ENCODE assay signal across 8 mouse cellular contexts in the genomic region with DNA sequence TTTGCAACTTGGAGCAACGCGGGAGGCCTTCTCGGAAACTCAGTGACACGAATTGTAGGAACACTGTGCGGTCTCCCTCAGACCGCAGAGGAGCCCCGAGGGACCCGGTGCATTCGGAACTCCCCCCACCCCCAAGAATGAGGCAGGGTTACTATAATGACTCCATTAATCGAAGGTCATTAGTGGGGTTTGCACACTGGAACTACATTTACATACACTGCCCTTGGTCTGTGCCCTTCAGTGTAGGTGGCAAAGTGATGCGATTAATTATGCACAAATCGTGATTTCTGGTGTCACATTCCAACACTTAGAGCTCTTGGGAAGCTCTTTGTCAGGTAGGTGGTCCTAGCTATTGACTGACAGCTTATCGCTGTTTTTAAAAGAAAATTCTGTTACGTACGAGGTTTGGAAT. TPM values are rescaled to one million over a fixed set of nuclear protein-coding genes. Genes with fewer than 3 reads are reported as not detected.
DNase-seq lines count a peak whose midpoint lies in the region; ATAC-seq and TF ChIP-seq lines count a peak whose summit lies in the region.

No protein-coding gene starts in this region.

- 5% methylated on average over 15 of the region's 15 CpGs for WGBS in thymus, adult 2 months
- WGBS in kidney, embryonic 15.5 days = 2% methylated on average over 15 of the region's 15 CpGs
- WGBS in midbrain, postnatal 0 days = 1% methylated on average over 15 of the region's 15 CpGs

- no peaks in the 10 kb centered on the region for H3K9me3 ChIP-seq in kidney, embryonic 15.5 days (replicated peaks)
- no peaks in the 10 kb centered on the region for H3K9me3 ChIP-seq in midbrain, postnatal 0 days (ENCODE audit: low read length)

- peaks cover 51% of the 10 kb centered on the region for H3K4me1 ChIP-seq in thymus, adult 2 months (replicated peaks; ENCODE audit: control insufficient read depth, insufficient read depth, low read length)
- peaks cover 63% of the 10 kb centered on the region for H3K4me1 ChIP-seq in kidney, embryonic 15.5 days
- peaks cover 8% of the 10 kb centered on the region; the same call in 1 of the 2 replicates for H3K4me1 ChIP-seq in midbrain, postnatal 0 days (ENCODE audit: insufficient read depth, low read length)

- peaks cover 13% of the 10 kb centered on the region for H3K27me3 ChIP-seq in thymus, adult 2 months (ENCODE audit: control insufficient read depth, insufficient read depth, low read length)
- no peaks in the 10 kb centered on the region for H3K27me3 ChIP-seq in kidney, embryonic 15.5 days
- H3K27me3 ChIP-seq in midbrain, postnatal 0 days (ENCODE audit: insufficient read depth, low read length) = no peaks in the 10 kb centered on the region

- H3K36me3 ChIP-seq in thymus, adult 2 months (ENCODE audit: control insufficient read depth, insufficient read depth, low read length) = no peaks in the 10 kb centered on the region
- H3K36me3 ChIP-seq in kidney, embryonic 15.5 days = peaks cover 4% of the 10 kb centered on the region; the same call in 1 of the 2 replicates
- H3K36me3 ChIP-seq in midbrain, postnatal 0 days (ENCODE audit: insufficient read depth, low read length) = no peaks in the 10 kb centered on the region

- peak; percentile 59 for DNase-seq in adrenal gland, adult 2 months
- DNase-seq in adrenal gland, adult 8-10 months = no peak
- DNase-seq in thymus, adult 2 months = no peak
- DNase-seq in thymus, postnatal 0 days (ENCODE audit: low spot score) = no peak
- peak; percentile 8 for DNase-seq in midbrain, postnatal 0 days (ENCODE audit: low spot score)
- DNase-seq in thymus, postnatal 25 days = no peak
- no peak for DNase-seq in spleen, postnatal 14 days (ENCODE audit: low spot score in 2 of 2)

- H3K4me3 ChIP-seq in thymus, adult 2 months (ENCODE audit: control insufficient read depth, insufficient read depth, low read length) = peak overlapping the region; percentile 62
- H3K4me3 ChIP-seq in kidney, embryonic 15.5 days (replicated peaks) = peak overlapping the region; percentile 68
- peak overlapping the region; percentile 71 for H3K4me3 ChIP-seq in midbrain, postnatal 0 days (ENCODE audit: low read depth, low read length)

- no peak for ATAC-seq in kidney, embryonic 15.5 days (replicated peaks; ENCODE audit: low FRiP score)
- ATAC-seq in midbrain, postnatal 0 days (ENCODE audit: low FRiP score) = no peak

- H3K4me2 ChIP-seq in kidney, embryonic 15.5 days = peak overlapping the region; percentile 88
- H3K4me2 ChIP-seq in midbrain, postnatal 0 days (ENCODE audit: low read depth, low read length, poor library complexity, severe bottlenecking) = peak overlapping the region; percentile 99

- TF ChIP-seq CTCF in thymus, adult 2 months (IDR thresholded peaks at IDR 0.05; ENCODE audit: borderline replicate concordance, control insufficient read depth, extremely low read depth, insufficient read depth, low read length, poor library complexity) = no peak
- TF ChIP-seq CTCF in midbrain, postnatal 0 days (IDR thresholded peaks at IDR 0.05) = no peak

- no peak for TF ChIP-seq POLR2A in thymus, adult 2 months (IDR thresholded peaks at IDR 0.05; ENCODE audit: control insufficient read depth, extremely low read depth, insufficient read depth, low read length, poor library complexity)

- H3K27ac ChIP-seq in thymus, adult 2 months (ENCODE audit: control insufficient read depth, insufficient read depth, low read length) = no peak overlapping the region
- peak overlapping the region; percentile 99 for H3K27ac ChIP-seq in kidney, embryonic 15.5 days
- H3K27ac ChIP-seq in midbrain, postnatal 0 days (ENCODE audit: low read depth, low read length) = peak overlapping the region; percentile 14; the same call in 1 of the 2 replicates

- H3K9ac ChIP-seq in kidney, embryonic 15.5 days = peak overlapping the region; percentile 66
- peak overlapping the region; percentile 66 for H3K9ac ChIP-seq in midbrain, postnatal 0 days (replicated peaks; ENCODE audit: low read length, poor library complexity, severe bottlenecking)

RNA-seq across cellular contexts. Expression of a gene that starts 0.3 kb away (rescaled TPM):
- 100 to 1,000 TPM; 314 to 605 TPM for total RNA-seq in adrenal gland, adult 2 months (2021)
- 408 and 447 TPM in 2 replicates for polyA plus RNA-seq in adrenal gland, adult 2 months (2012; rRNA removed)
- total RNA-seq in adrenal gland, adult 8-10 months (2022) = 100 to 1,000 TPM; 302 to 463 (median 440) TPM
- polyA plus RNA-seq in thymus, adult 2 months (2012; rRNA removed) = 114 and 118 TPM in 2 replicates
- 152 and 159 TPM in 2 replicates for polyA plus RNA-seq in thymus, postnatal 0 days (2015; fragmentation: Nextera tagmentation; extraction: Ambion mirVana)
- polyA plus RNA-seq in kidney, embryonic 15.5 days (2015; fragmentation: Nextera tagmentation; extraction: Ambion mirVana) = 518 and 543 TPM in 2 replicates
- total RNA-seq in midbrain, postnatal 0 days (2014; rRNA removed) = 113 and 146 TPM in 2 replicates
- polyA plus RNA-seq in midbrain, postnatal 0 days (2015; fragmentation: Nextera tagmentation; extraction: Ambion mirVana) = 200 and 208 TPM in 2 replicates

Comparison
In these comparisons a context has a peak if more than half of its experiments do, and no peak if none do; other contexts are left out.
1. DNase-seq: peak in adrenal gland, adult 2 months (single experiment) and midbrain, postnatal 0 days (single experiment); none in adrenal gland, adult 8-10 months (single experiment), thymus, adult 2 months (single experiment), thymus, postnatal 0 days (single experiment), thymus, postnatal 25 days (single experiment) and spleen, postnatal 14 days (0 of 2).
2. Peak in every context shown above with its lines, with median percentiles within 50 percentile points of each other: H3K4me3 ChIP-seq.